Mouse (Mus musculus) brown adipose tissue, adult 24 weeks (tissue): ENCODE measurements around the gene Emc7. TPM values are rescaled to one million over a fixed set of nuclear protein-coding genes. Genes with fewer than 3 reads are reported as not detected.

Experiments used
- H3K27ac ChIP-seq: fragments of 200-500 bp; replicated peaks from 2 replicates; pipeline ENCODE4 v1.5.1; 2012; ENCODE audit warnings: low read depth, mild to moderate bottlenecking, low read length
- H3K4me1 ChIP-seq: fragments of 200-500 bp; 2 replicates; pipeline ENCODE4 v1.6.1; 2012; ENCODE audit warnings: low read length, mixed read lengths; ENCODE audit not compliant: control insufficient read depth, insufficient read depth, insufficient read length
- H3K4me3 ChIP-seq: fragments of 200-500 bp; 2 replicates; pipeline ENCODE4 v1.5.1; 2012; ENCODE audit warnings: low read depth, mild to moderate bottlenecking, low read length, moderate library complexity; ENCODE audit not compliant: insufficient read depth
- polyA plus RNA-seq: library from polyadenylated mRNA; stranded (reverse); fragments of >200 nt; gene quantifications from 2 replicates; pipeline ENCODE4 v1.2.4, GENCODE M21; 2012; ENCODE audit not compliant: missing spikeins, insufficient read depth, insufficient read length

The Emc7 gene
- polyA plus RNA-seq, 1 experiment, result 29.3 TPM

DNA sequence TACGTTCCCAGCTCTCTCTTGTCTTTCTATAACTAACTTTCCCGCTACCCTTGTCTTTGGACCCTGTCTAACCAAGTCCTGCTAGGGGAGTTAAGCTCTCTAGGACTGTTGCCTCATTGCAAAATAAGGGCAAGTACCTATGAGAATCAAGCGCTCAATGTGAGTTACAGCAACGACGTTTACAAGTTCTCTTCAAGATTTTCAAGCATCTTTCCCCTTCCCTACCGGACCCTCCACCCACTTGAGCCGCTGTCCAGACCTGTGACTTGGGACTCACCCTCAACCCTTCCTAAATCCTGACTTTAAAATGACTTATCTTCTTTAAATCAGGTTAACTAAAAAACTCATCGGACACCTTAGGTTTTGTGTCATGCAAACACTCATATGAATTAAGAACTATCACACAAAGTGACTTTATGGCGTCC, 37.6 kb downstream of the Emc7 start:
- Histone ChIP-seq H3K27ac (peak overlapping the region; percentile 91), H3K4me1 (no peaks in the 10 kb centered on the region), H3K4me3 (peak overlapping the region; percentile 74)

- Histone ChIP-seq H3K27ac (peak within 1 kb of the TSS; percentile 91), H3K4me3 (peak within 1 kb of the TSS; percentile 74), H3K4me1 (no peaks in the 10 kb centered on the region)
Measured at GRCm38 (mm10) chr2:112492856-112493538, 38.2 kb downstream of the Emc7 start, which contains the start of gene Aven. Gene Aven (plus strand): TSS chr2:112492964.

DNA sequence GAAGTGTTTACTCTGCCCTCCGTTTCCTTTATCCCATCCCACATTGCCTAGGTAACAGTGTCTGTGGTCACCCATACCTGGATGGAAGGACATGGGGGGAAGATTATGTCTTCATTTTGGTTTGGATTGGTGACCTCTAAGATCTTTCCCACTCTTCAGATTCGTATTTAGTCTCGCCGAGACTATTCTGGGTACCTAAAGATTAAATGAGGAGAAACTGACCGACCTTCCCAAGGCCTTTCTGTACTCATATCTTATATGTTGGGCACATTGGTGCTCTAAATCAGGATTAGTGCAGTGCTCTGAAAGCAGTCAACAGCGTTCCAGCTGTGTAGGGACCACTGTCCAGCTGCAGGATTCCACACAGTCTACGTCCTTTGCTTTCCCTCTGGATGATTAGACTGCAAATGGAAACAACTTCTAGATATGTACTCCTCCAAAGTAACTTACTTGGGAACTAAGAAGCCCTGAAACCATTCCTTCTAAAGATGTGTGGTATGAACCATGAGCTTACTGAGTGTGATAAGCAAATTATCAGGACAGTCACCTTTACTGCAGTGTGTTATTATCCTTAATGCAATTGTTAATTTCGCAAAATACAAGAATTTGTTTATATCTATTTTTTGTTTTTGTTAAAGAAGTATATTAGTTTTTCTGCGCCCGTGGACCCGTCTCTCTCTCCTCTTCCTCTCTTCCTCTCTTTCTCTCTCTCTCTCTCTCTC, 38.9 kb downstream of the Emc7 start:
- peak overlapping the region; percentile 61 for H3K27ac ChIP-seq
- H3K4me3 ChIP-seq, result peak overlapping the region; percentile 74
- H3K4me1 ChIP-seq, result no peaks in the 10 kb centered on the region

- Histone ChIP-seq H3K4me1 (no peaks in the 10 kb centered on the region), H3K4me3 (no peak overlapping the region), H3K27ac (no peak overlapping the region)
Measured at GRCm38 (mm10) chr2:112497851-112498250, 43.1 kb downstream of the Emc7 start.

- Histone ChIP-seq H3K27ac (no peak overlapping the region), H3K4me3 (no peak overlapping the region)
Measured at GRCm38 (mm10) chr2:112501209-112501608, 46.4 kb downstream of the Emc7 start.

DNA sequence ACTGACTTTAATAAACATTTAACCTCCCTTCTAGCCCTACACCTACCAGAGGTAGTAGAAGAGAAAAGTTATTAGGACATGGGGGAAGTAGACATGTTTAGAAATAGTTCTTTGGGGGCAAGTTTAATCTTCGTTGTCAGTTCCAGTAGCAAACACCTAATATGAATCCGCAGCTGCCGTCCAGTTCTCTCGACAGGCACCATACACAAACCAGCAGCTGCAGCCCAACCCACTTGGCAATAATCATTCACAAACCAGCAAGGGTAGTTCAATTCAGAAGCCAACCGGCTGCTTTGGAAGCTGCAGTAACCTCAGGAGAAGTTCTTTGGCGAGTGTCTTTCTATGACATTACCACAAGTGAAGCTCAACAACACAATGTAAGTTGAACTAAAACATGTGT, 49.2 kb downstream of the Emc7 start:
- Histone ChIP-seq H3K4me1 (no peaks in the 10 kb centered on the region), H3K4me3 (no peak overlapping the region), H3K27ac (no peak overlapping the region)

More at GRCm38 (mm10) chr2:112501209-112501608, 46.4 kb downstream of the Emc7 start:
- H3K4me1 ChIP-seq, result no peaks in the 10 kb centered on the region

GRCm38 (mm10) chr2:112506841-112507435, 52.1 kb downstream of the Emc7 start:
- H3K4me3 ChIP-seq, result no peak overlapping the region
- no peaks in the 10 kb centered on the region for H3K4me1 ChIP-seq
- H3K27ac ChIP-seq, result no peak overlapping the region

DNA sequence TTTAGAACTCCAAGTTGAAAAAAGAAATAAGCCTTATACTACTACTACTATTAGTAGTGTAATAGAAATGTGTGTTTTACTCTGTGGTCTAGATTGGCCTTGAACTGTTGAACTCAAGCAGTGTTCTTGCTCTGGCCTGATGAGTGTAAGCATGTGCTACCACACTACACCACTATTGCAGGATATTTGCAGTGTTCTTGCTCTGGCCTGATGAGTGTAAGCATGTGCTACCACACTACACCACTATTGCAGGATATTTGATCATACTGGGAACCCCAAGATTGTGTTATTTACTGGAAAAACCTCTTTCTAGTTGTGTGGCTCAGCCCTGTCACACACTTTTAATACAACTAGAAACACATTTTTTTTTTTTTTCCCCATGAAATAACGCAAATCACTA, 52.6 kb downstream of the Emc7 start:
- Histone ChIP-seq H3K4me3 (no peak overlapping the region), H3K4me1 (no peaks in the 10 kb centered on the region), H3K27ac (no peak overlapping the region)

DNA sequence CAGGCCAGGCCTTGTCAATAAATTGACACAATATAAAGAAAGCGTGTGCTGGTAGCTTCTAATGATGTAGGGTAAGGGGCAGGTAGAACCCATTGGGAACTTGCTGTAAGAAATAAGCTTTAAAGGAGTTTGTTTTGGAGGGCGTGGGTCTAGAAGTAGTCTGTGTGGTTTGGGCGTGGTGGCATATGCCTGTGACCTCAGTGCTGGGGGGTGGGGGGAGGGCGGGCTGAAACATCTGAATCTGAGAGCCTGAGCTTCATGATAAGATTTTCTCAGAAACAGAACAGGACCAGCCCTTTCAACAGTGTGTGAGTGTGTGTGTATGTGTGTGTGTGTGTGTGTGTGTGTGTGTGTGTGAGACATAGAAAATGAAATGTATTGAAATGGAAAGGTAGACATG, 55.3 kb downstream of the Emc7 start:
- Histone ChIP-seq H3K27ac (no peak overlapping the region), H3K4me3 (no peak overlapping the region), H3K4me1 (no peaks in the 10 kb centered on the region)

- no peaks in the 10 kb centered on the region for H3K4me1 ChIP-seq
- no peak overlapping the region for H3K4me3 ChIP-seq
- H3K27ac ChIP-seq, result no peak overlapping the region
Measured at GRCm38 (mm10) chr2:112513036-112513435, 58.2 kb downstream of the Emc7 start.

DNA sequence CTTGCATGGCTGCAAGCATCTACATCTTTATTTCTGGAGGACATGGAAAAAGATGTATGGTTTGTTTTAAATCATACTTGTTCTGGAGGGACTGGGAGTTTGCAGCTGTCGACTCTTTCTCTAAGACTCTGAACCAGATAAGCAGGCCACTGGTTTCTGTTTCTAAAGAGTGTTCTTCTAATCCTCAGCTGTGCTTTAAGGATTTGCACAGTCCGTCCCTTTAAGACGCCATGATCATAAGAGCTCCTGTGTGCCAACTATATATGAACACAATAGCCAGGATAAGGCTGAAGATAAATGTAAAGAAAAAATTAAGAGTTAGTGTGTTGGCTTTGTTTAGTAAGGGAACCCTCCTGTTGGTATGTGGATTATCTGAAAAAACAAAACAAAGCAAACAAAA, 61.9 kb downstream of the Emc7 start:
- no peak overlapping the region for H3K27ac ChIP-seq

DNA sequence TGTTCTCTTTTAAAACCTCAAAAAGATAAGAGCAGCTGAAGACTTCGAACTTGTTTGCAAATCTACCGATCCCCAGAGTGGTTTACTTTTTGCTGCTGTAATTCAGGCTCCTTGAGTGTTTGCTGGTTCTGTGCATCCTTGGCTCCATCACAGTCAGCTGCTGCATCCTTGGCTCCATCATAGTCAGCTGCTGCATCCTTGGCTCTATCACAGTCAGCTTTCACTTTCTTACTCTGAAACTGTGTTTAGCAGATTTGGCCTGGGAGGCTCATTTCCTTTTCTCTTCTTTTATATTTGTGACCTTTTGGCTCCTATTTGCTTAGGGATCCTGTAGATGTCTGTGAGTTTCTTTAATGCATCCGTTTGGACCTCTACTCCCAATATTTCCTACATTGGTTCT, 62.4 kb downstream of the Emc7 start:
- Histone ChIP-seq H3K4me1 (no peaks in the 10 kb centered on the region), H3K4me3 (no peak overlapping the region), H3K27ac (no peak overlapping the region)

More for the DNA sequence above, 61.9 kb downstream of the Emc7 start:
- Histone ChIP-seq H3K4me3 (no peak overlapping the region), H3K4me1 (no peaks in the 10 kb centered on the region)

- Histone ChIP-seq H3K4me1 (no peaks in the 10 kb centered on the region), H3K4me3 (no peak overlapping the region), H3K27ac (no peak overlapping the region)
Measured at GRCm38 (mm10) chr2:112518541-112518940, 63.7 kb downstream of the Emc7 start.

GRCm38 (mm10) chr2:112520526-112521482, 66.0 kb downstream of the Emc7 start:
- Histone ChIP-seq H3K4me1 (no peaks in the 10 kb centered on the region), H3K4me3 (no peak overlapping the region), H3K27ac (no peak overlapping the region)
